Mouse (Mus musculus) kidney, adult 8-10 months (tissue): ENCODE data around the gene Fkbp1a.

Source experiments
- DNase-seq, 2 experiments: peaks; one replicate each; pipeline ENCODE4 v3.0.0; 2022

Gene Fkbp1a

DNA sequence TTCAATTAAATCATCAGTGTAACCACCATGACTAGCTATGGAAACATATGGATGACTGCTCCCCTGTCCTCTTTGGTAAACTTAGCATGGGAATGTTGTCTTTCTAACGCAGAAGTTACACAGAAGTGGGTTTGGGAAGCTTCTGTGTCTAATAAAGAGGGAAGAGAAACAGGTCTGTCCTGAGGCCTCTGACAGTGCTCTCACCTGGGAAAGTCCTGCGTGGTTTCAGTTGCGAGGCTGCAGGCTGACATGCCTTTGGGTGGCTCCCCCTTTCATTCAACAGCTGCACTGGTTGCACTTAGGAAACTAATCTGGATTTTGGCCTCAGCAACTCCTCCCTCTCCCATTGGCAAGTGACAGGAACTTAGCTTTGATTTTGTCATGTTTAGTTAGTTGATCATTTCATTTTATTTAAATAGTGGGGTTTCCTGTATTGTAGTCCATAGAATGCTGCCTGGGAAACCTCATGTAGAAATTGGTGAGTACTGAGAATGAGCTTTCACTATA is 7.4 kb downstream of the Fkbp1a start:
- DNase-seq, result no peak

DNA sequence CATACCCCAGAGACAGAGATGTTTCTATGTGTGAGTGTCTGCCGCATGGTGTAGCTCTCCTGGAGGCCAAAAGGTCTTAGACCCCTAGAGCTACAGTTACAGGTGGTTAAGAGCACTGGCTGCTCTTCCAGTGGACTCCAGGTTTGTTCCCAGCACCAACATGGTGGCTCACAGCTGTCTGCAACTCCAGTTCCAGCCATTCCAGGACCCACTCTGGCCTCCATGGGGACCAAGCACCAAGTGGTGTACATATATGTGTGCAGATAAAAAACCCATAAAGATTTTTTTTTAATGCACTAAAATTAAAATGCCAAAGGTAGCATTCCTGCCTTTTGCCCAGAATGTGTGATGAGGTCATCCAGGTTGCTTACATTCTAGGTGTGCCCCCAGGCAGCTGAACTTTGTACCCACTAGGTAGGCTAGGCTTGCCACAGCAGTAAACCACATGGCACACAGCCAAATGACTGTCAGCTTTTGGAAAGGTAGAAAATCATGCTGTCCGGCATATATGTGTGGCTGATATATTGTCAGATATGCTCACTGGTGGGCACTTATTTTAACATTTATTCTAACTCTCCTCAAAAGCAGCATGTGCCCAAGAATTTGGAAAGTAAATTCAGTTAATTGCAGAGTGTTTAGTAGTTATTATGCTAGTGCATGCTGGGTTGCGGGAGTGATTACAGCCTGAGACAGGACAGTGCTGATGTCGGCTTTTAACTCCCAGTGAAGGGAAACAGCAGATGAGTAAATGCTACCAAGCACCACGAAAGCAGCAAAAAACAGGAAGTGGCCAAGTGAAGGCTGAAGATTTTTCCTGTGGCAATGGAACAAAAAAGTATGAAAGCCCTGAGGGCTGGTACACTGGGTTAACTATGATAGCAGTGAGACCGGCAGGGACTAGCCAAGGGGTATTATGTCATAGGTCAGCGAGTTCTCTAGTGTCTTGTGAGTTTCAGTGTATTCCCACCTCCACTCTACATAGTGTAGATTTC is 20.9 kb downstream of the Fkbp1a start:
- peak; percentile 63 to 69 for DNase-seq

DNA sequence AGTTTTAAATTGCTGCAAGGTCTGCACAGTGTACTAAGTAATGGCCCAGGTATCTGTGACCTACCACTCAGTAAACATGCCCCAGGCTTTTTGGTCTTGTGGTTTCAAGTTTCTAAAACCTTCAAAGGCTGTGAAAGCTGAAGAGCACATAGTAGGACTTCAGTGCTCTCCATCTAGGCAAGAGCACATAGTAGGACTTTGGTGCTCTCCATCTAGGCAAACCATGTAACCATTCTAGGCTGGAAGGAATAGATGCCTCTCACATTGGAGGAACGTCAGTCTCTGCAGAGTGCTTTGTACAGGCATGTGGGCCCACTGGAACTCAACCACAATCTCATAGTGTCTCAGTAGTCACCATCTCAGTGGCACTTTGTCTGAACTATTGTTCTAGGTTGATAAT is 21.7 kb downstream of the Fkbp1a start:
- DNase-seq, result no peak

DNA sequence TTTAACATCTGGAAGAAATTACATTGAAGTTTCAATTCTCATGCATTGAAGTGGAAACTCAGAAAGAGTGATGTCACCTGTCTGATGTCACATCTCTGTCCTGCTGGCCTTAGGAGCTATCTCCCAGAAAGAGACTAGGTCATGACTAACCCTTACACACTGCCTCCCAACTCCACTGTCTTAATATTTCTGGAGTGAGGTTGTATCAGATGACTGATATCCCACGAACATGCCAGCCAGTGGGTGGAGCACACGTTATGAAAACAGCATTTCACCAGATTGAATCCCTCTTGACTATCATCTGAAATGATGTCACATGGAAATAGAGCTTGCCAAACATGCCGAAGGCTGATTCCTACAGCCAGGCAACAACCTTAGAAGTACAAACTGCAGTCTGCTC is 22.7 kb downstream of the Fkbp1a start:
- DNase-seq, result no peak

DNA sequence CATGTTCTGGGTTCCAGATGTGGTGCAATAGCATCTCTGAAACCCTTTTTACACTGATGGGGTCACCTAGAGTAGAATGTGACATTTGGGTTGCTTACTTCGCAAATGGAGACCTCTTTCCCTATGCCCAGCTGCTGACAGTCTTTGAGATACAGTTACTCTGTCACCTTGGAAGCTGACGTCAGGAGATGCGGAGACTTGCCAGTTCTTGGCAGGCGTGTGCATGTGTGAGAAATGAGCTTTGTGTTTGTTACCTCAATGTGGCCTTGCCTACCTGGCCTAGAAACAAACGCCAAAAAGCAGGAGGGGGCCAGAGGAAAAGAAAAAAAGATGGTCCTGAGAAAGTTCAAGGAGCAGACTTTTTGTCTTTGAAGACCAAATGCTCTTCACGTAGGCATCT is 24.6 kb downstream of the Fkbp1a start:
- no peak for DNase-seq

DNA sequence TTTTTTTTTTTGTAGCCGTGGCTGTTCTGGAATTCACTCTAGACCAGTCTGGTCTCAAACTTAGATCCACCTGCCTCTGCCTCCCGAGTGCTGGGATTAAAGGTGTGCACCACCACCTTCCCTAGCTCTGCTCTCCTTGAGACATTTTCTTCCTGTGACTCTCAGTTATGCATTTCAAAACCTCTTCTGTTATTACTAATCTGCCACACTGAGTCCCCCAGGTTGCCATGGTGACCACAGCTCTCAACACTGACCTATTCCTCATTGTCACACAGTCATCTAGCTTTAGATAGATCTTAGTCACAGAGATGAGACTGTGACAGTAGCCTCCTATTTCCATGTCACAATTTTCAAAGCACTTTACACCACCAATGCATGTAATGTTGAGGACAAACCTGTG is 27.2 kb downstream of the Fkbp1a start:
- DNase-seq, result no peak

DNA sequence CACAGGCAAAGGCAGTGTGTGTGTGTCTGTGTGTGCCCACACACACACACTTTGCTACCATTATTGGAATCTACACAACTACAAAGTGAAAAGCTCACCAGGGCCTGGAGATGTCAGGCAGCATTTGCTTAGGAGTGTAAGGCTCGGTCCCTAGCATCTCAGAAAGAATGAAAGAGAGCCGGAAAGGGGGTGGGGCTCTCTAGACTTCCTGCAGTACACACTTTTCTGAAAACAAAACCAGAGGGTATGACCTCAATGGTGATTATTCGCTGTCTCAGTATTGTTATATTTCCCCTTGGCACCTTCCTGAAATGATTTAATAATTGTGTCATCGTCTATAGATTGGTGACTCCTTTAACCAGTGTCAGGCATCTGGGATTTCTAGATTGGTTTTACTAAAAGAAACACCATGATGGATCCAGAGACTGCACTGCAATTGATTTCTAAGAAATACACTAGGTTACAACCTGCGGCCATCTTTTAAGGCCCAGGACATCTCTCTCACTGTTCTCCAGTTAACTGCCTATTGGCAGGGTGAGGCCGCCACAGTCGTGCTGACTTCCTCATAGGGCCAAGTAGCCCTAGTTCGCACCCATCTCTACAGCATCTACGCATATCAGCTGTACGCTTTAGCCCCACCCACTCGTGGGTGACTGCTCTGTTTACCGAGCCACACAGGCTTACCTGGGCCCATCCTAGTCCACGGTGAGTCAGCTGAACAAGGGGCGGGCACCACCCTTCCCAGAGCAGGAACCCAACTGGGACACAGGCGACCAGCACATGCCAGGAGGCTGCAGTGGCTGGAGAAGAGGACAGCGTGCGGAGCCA is 29.8 kb downstream of the Fkbp1a start, which contains the start of gene Sdcbp2:
Gene Sdcbp2, plus strand, starts transcription at position 750 of the 828 bp plus-strand sequence.
- DNase-seq, result no peak

DNA sequence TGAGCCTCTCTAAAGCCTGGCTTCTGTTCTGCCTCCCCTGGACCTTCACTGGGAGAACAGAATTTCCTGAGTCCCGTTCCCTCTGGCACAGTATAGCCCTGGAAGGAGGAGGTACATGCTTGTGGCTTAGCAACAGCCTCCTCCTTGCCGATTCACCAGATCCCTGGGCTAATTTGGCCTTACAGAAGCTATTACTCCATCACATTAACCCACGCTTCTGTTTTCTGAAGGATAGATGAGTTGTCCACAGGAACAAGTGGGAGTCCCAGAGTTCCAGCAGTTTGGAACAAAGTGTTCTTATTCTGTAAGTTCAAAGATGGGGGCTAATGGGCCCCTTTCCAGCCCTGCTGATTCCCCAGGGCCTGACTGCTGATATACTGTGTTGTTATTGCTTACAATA is 31.4 kb downstream of the Fkbp1a start:
- DNase-seq, result no peak

DNA sequence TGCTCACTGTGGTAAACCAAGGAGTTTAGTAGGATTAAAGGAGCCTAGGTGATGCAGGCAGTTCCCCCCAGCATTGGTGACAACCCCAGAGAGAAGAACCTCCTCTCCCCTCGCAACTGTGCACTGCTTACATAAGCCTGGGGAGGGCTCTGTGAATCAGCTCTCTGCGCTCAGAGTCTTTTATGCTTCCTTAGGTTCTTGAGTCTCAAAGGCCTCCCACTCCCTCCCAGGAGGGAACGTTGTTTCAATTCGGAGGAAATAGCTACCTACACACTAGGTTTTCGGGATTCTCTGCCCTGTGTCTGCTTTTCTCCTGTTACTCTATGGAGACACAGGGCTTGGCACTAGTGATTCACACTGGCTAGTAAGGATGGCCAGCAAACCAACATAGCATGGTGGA is 32.3 kb downstream of the Fkbp1a start:
- no peak for DNase-seq

DNA sequence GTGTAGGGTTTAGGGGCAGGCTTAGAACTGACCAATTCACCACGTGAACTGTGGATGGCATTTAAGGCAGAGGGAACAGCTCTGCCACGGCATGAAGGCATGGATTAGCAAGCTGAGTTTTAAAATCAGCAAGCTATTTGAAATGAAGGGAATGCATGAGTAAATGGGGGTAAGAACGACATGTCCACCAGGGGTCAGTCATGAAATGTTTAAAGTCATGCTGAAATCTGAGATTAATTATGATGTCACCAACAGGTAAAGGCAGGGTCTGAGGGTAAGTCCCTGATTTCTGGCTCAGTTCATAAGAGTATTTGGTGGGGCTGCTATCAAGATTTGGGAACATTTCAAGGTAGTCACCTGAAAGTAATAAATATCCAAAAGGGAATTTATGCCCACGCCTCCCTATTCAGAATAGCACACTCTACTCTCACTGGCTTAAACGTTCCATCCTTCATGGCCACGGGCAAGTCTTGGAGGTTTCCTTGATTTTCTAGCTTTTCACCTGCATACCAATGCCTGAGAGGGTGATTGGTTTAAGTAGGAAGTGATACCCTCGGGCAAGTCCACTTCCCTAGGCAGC is 32.9 kb downstream of the Fkbp1a start:
- DNase-seq, result peak; percentile 28 to 45

DNA sequence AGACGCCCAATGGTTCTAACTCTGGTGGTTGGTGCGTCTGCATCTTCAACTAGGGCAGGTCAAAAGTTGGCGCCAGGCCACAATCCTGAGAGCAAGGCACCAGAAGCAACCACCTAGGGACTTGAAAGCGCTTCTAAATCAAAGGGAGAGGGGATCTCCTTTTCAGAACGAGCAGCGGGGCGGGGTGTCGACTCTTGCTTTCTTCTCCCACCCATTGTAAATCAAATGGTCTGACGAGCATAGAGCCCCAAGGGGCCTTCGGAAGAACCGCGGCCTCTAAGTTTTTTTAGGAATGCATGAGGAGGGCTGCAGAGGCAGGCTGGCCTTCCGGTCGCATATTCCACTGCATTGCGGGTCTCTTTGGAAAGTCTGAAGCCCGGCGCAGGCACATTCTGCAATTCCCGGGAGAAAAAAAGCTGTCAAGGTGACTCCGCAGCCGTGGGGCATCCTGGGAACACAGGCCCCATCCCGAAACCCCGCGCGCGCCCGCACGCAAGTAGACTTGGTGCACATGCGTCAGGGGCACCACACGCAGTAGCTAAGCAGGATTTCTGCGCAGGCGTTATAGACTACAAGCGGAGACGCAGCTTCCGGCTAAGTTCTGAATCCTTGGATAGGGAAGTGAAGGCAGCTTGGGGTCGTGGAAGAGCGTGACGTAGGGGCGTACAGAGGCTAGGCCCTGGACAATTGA is 33.6 kb downstream of the Fkbp1a start:
- DNase-seq, result peak; percentile 86 to 89

DNA sequence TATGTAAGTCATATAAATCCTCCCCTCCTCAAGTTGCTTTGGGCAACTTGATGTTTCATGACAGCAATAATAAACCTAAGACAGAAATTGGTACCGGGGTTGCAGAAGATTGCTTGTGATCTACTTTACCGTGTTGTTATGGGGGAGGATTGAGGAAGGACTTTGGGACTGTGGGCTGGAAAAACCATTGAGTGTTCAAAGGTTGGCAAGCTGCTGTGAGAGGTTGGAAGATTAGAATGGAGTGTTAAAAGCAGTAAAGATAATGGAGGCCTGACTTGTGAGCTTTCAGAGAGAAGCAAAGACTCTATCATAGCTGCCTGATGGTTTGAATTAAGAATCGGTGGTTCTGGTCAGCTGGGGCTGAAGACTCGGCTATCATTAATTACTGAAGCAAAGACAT is 36.9 kb downstream of the Fkbp1a start:
- DNase-seq, result no peak

DNA sequence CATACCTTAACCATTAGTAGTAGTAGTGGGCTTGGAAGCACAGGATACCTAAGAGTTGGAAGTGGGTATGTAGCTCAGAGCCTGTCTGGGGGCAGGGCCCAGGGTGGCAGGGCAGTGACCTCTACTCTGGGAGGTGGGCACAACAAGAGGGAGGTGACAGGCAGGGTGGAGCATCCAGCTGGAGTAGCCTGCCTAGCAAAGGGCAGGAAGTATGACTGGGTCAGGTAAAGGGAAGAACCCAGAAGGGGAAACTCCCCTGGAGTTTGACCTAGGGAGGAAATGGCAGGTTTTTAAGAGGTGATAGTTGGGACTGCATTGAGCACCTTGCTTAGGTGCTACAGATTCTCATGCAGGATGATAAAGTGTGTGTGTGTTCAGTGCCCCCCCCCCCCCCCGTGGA is 38.7 kb downstream of the Fkbp1a start:
- DNase-seq, result no peak

DNA sequence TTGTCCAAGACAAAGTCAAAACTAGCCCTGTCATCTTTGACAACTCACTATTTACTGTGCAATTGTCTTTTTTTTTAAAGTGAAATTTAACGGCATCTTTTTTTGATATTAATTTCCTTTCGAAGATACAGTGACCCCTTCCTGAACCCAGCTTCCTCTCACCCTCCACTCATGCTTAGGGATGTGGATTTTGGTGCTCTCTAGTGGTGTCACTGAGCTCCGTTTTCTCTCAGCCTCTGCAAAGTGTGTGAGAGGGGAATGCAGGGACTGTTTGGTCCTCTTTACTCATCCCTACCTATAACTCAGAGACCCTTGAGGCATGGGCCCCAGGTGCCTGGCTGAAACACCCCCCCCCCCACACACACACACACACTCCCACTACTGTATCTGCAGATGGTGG is 43.7 kb downstream of the Fkbp1a start:
- DNase-seq, result no peak

DNA sequence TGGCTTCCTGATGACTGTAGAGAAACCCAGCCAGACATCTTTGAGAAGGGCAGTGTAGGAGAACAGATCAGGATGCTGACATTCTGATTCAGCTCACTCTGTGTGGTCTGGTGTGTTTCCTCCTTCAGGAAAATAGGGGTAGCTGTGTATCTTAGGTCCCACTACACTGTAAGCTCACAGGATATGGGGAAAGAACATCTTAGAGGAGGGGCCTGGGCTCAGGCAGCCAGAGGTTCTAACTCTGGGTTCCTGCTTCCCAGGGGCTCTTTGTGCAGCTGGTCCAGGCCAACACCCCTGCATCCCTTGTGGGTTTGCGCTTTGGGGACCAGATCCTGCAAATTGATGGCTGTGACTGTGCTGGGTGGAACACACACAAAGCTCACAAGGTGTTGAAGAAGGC is 44.5 kb downstream of the Fkbp1a start:
- DNase-seq, result no peak

DNA sequence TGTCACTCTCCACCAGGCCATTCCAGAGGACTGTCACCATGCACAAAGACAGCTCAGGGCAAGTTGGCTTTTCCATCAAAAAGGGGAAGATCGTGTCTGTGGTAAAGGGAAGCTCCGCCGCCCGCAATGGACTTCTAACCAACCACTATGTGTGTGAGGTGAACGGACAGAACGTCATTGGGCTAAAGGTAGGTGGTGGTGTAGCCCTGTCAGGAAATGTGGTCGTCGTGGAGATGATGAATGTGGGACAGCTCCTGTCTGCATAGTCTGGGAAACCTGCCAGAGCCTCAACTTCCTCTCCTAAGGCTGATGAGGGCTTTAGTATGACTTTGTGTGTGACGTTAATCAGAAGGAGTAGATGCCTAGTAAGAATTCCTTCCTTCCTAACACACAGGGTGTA is 45.0 kb downstream of the Fkbp1a start:
- no peak for DNase-seq

DNA sequence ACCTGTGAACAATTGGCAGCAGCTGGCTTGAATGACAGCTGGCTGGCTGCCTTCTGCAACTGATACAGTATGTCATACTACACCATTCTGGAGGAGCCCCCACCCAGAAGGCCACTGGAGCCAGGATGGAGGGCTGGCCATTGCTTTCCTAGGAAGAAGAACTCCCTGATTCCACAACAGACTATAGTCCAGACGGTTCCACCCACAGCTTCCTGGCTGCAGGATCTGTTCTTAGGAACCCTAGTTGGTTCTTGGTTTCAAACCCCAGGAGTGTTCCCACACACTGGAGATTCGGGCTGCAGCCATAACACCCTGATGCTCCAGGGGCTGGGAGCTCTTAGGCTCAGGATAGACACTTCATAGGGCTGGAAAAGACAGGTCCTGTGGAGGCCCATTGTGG is 55.8 kb downstream of the Fkbp1a start:
- DNase-seq, result no peak

DNA sequence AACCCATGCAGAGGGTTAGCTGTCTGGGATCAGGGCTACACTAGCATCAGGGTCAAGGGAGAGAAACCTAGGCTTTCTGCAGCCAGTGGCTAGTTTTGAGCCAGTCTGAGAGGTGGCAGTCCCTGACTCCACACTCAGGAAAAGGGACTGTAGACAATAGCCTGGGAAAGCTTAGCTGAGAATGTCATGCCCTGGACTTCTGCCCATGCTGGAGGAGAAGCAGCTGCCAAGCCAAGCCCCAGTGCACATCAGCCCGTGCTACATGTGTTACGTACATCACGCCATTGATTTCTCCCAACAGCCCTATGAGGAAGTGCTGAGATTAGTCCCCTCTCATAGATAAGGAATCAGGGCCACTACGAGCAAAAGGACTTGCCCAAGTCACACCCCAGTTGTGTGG is 59.8 kb downstream of the Fkbp1a start:
- DNase-seq, result no peak

DNA sequence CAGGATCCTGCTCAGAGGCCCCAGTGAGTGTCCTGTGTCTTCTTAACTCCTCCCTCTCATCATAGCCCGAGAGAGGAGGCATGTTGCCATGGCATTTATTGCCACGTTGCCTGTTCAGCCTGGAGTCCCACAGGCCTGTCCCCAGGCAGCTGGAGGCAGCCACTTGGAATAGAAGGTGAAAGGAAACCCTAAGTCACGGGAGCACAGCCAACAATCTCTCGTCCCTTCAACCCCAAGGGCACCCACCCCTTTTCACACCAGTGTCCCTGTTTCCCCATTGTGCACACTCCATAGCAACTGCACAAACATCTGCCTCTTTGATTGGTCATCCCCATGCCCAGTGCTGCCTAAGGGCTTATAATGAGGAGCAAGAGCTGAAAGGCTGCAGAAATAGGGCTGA is 61.3 kb downstream of the Fkbp1a start:
- DNase-seq, result no peak

DNA sequence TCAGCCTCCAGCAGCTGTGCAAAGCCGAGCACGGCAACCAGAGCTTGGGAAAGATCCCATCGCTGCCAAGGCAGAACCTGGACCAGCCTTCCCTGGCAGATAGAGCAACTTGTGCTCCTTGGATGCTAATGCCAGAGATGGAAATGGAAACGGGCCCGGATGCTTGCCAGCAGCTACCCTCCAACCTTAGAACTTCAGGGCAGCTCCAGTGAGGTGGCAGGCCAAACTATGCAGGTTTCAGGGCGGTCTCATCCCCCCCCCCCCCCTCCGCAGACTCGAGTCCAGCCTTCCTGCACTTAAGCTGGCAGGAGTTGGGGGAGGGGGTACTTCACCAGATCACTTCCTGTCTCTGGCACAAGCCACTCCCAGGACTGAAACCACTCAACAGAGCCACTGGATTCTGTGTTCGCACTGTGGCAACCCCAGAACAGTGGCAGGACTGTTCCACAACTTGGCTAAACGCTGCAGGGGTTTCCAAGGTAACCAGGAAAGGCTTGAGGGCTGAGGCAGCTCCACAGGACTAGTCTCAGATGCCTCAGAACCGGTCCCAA is 63.2 kb downstream of the Fkbp1a start:
- DNase-seq, result no peak

DNA sequence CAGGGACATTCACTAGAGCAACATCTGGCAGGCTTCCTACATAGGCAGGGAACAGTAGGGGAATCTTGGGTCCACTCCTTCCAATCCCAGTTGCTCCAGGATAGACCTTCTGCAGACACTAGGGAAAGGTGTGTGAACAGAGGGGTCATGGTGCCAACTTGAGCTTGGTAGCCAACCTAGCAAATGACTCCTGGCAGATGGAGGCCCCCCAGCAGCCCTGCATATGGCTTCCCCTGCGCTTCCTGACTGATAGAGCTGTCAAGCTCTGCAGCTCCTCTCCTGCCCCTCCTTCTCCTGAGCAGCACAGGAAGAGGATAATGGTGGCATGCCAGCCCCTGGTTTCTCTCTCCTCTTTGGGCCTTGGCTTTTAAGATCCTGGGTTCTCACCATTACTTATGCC is 66.2 kb downstream of the Fkbp1a start:
- DNase-seq, result no peak

DNA sequence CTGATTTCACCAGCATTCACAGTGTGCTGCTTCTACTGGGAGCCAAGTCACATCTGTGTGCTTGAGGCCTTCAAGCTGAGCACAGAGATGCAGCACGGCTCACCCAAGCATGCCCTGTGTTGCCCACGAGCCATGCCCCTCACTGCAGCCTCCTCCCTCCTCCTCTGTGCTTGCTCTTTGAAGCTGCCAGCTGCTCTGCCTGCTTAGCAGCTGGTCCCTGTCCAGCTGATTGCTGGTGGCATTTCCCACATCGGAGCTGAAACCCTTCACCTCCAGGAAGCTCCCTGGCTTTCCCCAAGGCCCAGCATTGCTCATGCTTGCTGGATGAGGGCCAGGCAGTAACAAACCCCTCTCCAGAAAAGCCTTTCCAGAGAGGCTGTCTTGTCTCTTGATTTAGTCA is 67.7 kb downstream of the Fkbp1a start:
- no peak for DNase-seq
